Mouse (Mus musculus): ENCODE results near the gene Ablim1.

DNA sequence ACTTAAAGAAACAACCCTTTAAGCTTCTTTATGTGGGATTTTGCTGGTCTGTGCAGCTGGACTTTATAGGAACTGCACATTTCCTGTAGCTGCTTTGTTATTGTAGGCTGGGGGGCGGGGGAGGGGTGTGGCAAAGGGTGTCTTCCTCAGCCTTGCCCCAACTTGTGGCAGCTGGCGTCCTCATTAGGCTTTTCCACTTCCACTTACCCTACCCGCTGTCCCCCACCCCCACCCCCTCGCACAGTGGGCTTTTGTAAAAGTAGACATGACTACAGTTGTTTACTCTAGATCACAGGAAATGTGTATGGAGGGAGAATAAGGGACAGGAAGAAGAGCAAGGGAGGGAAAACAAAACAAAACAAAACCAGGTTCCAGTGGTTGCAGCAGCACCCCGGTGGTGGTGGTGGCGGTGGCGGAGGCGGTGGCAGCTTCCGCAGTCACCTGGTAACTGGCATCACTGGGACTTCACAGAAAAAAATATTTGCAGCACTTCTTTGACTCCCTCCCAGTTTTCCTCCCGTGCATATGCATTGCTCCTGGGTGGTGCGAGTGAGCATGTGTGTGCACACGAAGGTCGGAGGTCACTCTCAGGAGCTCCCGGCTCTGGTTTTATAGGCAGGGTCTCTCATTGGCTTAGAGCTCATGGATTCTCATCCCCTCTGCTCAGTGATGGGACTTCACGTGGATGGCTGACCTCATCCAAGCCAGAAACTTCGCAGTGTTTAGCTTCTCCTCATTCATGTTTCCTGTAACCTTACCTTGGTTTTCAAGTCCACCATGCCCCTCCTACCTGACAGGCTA, 40.9 kb upstream of the Ablim1 start:
- TF ChIP-seq CTCF (IDR thresholded peaks at IDR 0.05; ENCODE audit: low read depth, low read length) (no peak), POLR2A (IDR thresholded peaks at IDR 0.05; ENCODE audit: insufficient read depth, low read length) (no peak), EP300 (IDR thresholded peaks at IDR 0.05; ENCODE audit: insufficient read depth, low read depth, low read length) (no peak)
